Mouse (Mus musculus) MEL (cell line): ENCODE measurements around the gene Cwf19l1.

Experiments
- CTCF ChIP-seq, 3 experiments: IDR thresholded peaks in 2 of 3; conservative IDR thresholded peaks in 1 of 3; 2 replicates each; pipeline ENCODE4 v1.5.1; 2011 to 2012; ENCODE audit warnings: low read length in 3 of 3, low read depth in 2 of 3, mild to moderate bottlenecking in 2 of 3, improper control_type of control experiment in 1 of 3, inconsistent platforms in 1 of 3, mixed read lengths in 1 of 3, moderate library complexity in 1 of 3; ENCODE audit not compliant: control insufficient read depth in 1 of 3, insufficient read depth in 1 of 3, poor library complexity in 1 of 3, severe bottlenecking in 1 of 3
- EP300 ChIP-seq, 2 experiments: IDR thresholded peaks; 2 replicates each; pipeline ENCODE4 v1.6.1; 2011; ENCODE audit warnings: improper control_type of control experiment in 2 of 2, low read length in 2 of 2, low read depth in 1 of 2, mild to moderate bottlenecking in 1 of 2
- GABPA ChIP-seq: IDR thresholded peaks from 2 replicates; pipeline ENCODE4 v1.6.1; 2012; ENCODE audit warnings: low read depth, mild to moderate bottlenecking, inconsistent platforms, low read length, improper control_type of control experiment, moderate library complexity
- MAFK ChIP-seq: IDR thresholded peaks from 2 replicates; pipeline ENCODE4 v1.6.1; 2011; ENCODE audit warnings: low read depth, mild to moderate bottlenecking, low read length, improper control_type of control experiment, borderline replicate concordance
- MAX ChIP-seq: IDR thresholded peaks from 2 replicates; pipeline ENCODE4 v1.6.1; 2011; ENCODE audit warnings: low read length, improper control_type of control experiment
- MEF2A ChIP-seq: IDR thresholded peaks from 2 replicates; pipeline ENCODE4 v1.6.1; 2014; ENCODE audit warnings: low read depth, mild to moderate bottlenecking, inconsistent platforms, low read length, improper control_type of control experiment; ENCODE audit not compliant: poor library complexity, insufficient replicate concordance, severe bottlenecking; ENCODE audit errors: extremely low read depth
- MYC ChIP-seq: IDR thresholded peaks from 2 replicates; pipeline ENCODE4 v1.6.1; 2011; ENCODE audit warnings: low read depth, mild to moderate bottlenecking, low read length, improper control_type of control experiment, moderate library complexity
- POLR2A ChIP-seq, 2 experiments: IDR thresholded peaks; 2 replicates each; pipeline ENCODE4 v1.6.1; 2011 to 2012; ENCODE audit warnings: low read length in 2 of 2, mild to moderate bottlenecking in 2 of 2, control low read depth in 1 of 2, improper control_type of control experiment in 1 of 2, low read depth in 1 of 2, moderate library complexity in 1 of 2; ENCODE audit not compliant: control insufficient read depth in 1 of 2, insufficient read depth in 1 of 2, poor library complexity in 1 of 2
- POLR2AphosphoS2 ChIP-seq: IDR thresholded peaks from 2 replicates; pipeline ENCODE4 v1.6.1; 2011; ENCODE audit warnings: low read length, improper control_type of control experiment
- USF1 ChIP-seq: IDR thresholded peaks from 2 replicates; pipeline ENCODE4 v1.6.1; 2014; ENCODE audit warnings: low read depth, mild to moderate bottlenecking, inconsistent platforms, low read length, improper control_type of control experiment, moderate library complexity
- ZC3H11A ChIP-seq: IDR thresholded peaks from 2 replicates; pipeline ENCODE4 v1.6.1; 2012; ENCODE audit warnings: low read depth, mild to moderate bottlenecking, inconsistent platforms, low read length, improper control_type of control experiment
- ZKSCAN1 ChIP-seq: IDR thresholded peaks from 2 replicates; pipeline ENCODE4 v1.6.1; 2012; ENCODE audit warnings: low read depth, mild to moderate bottlenecking, inconsistent platforms, low read length, improper control_type of control experiment, moderate library complexity
- ZMIZ1 ChIP-seq: IDR thresholded peaks from 2 replicates; pipeline ENCODE4 v1.6.1; 2012; ENCODE audit warnings: low read depth, mild to moderate bottlenecking, inconsistent platforms, low read length, improper control_type of control experiment, moderate library complexity
- ZNF384 ChIP-seq: IDR thresholded peaks from 2 replicates; pipeline ENCODE4 v1.6.1; 2012; ENCODE audit warnings: low read depth, mild to moderate bottlenecking, inconsistent platforms, low read length, improper control_type of control experiment

GRCm38 (mm10) chr19:44086278-44086677, 49.4 kb downstream of the Cwf19l1 start:
- TF ChIP-seq EP300 (IDR thresholded peaks at IDR 0.05; ENCODE audit: low read depth in 1 of 2, low read length in 2 of 2) (no peak), POLR2A (IDR thresholded peaks at IDR 0.05; ENCODE audit: control insufficient read depth in 1 of 2, insufficient read depth in 1 of 2, low read depth in 1 of 2, low read length in 2 of 2, poor library complexity in 1 of 2) (no peak), MYC (no peak), CTCF (IDR thresholded peaks at IDR 0.05 in 2 of 3, conservative IDR thresholded peaks at IDR 0.05 in 1 of 3; ENCODE audit: control insufficient read depth in 1 of 3, insufficient read depth in 1 of 3, low read depth in 2 of 3, low read length in 3 of 3, poor library complexity in 1 of 3, severe bottlenecking in 1 of 3) (no peak), POLR2AphosphoS2 (no peak), MAX (no peak), ZNF384 (no peak), USF1 (no peak), ZC3H11A (no peak), ZMIZ1 (no peak), ZKSCAN1 (no peak), MEF2A (no peak), MAFK (no peak), GABPA (no peak)
